Mouse (Mus musculus): ENCODE measurements at regions not wholly inside any gene's neighbourhood (a gene's known extent, or its start where the extent isn't known, plus 50 kb on each side); places are given as distances from the start of the nearest gene placed in this dataset.

- DNase-seq (ENCODE audit: inconsistent age in 2 of 2, low spot score in 1 of 2) = no peak
These were observed 158.1 kb downstream of the Icos start for GRCm38 (mm10) chr1:61135597-61136545.

GRCm38 (mm10) chr1:61137210-61137885, 159.6 kb downstream of the Icos start:
- no peak for DNase-seq (ENCODE audit: inconsistent age in 2 of 2, low spot score in 1 of 2)

GRCm38 (mm10) chr1:61137954-61138353, 160.2 kb downstream of the Icos start:
- no peak for DNase-seq (ENCODE audit: inconsistent age in 2 of 2, low spot score in 1 of 2)

DNA sequence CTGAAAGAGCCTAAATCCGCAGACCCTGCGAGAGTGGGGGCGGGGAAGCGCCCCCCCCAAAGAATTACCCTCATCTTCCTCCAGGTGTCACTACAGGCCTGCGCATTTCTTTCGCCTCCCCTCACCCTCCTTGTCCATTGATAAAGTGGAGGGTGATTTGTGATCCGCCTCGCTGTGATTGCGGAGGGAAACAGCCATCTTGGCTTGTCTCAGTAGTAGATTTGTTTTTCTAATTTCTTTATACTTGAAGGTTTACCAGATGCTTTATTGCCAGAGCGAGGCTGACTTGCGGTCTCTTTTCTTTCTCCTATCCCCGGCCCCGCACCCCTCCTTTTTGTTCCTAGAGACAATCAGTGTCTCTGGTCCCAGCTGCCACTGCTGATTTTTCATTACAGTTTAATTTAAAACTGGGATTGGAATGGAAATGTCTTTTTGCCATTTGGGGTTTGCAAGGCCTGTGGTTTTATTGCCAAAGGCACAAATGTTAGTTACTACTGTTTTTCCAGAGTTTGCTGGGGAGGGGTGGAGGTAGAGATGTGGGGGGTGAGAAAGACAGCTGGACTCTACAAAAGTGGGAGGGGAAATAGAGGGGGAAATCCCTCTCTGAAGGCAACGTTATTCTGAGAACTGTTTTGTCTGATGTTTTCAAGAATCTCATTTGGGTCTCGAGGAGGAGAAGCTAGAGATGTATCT, 161.7 kb downstream of the Icos start:
- peak; percentile 27 to 79 for DNase-seq (ENCODE audit: inconsistent age in 2 of 2, low spot score in 1 of 2)

GRCm38 (mm10) chr1:61139984-61140648, 162.4 kb downstream of the Icos start:
- no peak for DNase-seq (ENCODE audit: inconsistent age in 2 of 2, low spot score in 1 of 2)

DNA sequence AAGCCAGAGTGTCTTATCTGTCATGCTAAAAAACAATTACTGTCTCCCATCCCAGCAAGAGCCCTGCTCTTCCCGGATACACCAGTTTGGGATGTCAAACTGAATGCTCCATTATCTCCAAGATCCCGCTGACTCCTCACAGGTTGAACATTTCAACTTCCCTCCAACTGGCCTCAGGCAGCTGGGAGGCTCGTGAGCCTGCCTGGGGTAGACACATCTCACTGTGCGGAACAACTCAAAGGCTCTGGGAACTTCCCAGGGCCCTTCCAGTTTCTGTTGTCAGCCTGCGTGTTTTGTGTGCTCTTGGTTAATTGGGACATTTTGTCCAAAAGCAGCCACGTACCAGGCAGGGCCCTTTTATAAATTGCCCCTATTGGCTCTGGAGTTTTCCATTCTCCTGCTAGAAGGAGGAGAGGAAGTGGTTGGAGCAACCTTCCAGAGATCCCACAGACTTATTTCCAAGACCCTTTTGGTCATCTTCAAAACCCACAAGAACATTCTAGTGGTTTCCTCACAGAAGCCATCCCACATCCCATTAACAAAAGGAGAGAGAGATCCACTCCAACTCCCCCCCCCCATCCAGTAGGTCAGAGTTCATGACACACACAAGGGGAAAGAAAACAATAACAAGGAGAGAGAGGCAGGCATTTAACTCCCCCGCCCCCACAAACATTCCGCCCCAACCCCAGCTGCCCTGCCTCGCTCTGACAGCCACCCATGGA, 163.3 kb downstream of the Icos start:
- peak in 1 of 2 experiments; percentile 24 for DNase-seq (ENCODE audit: inconsistent age in 2 of 2, low spot score in 1 of 2)

DNA sequence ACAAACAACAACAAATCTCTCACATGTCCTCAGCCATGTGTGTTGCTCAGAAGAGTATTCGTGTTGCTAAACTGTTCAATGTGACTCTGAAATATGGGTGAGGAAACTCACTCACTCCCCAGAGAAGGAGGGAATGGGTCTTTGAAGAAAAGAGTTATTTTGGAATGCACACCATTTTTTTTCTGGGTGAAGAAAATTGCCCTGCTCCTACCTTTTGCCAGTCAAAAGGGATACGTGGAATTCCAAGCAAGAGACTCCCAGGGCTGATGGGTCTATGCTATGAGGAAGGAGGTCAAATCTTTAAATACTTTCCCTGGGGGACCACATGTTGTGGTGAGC, 163.8 kb downstream of the Icos start:
- DNase-seq (ENCODE audit: inconsistent age in 2 of 2, low spot score in 1 of 2) = no peak

DNA sequence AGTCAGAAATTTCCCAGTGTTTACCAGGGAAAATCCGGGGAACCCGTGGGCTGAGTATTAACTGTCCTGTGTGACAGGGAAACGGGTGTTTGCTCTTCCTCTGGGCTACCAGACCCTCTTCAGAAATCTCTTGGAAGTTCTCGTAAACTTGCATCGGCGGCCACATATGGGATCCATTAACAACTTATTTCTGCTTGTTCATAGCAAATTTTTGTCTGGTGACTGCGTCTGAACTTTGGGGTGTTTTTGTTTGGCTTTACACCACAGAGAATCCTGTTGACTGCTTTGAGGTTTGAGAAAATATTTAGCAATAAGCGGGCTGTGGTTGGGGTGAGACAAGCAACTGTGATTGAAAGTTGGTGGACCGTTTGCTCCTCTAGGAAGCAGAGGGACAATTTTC, 164.2 kb downstream of the Icos start:
- DNase-seq (ENCODE audit: inconsistent age in 2 of 2, low spot score in 1 of 2) = no peak

GRCm38 (mm10) chr1:61143030-61143753, 165.5 kb downstream of the Icos start:
- DNase-seq (ENCODE audit: inconsistent age in 2 of 2, low spot score in 1 of 2) = peak in 1 of 2 experiments; percentile 22

- DNase-seq (ENCODE audit: inconsistent age in 2 of 2, low spot score in 1 of 2) = no peak
These were observed 166.0 kb downstream of the Icos start for GRCm38 (mm10) chr1:61143754-61144066.

DNA sequence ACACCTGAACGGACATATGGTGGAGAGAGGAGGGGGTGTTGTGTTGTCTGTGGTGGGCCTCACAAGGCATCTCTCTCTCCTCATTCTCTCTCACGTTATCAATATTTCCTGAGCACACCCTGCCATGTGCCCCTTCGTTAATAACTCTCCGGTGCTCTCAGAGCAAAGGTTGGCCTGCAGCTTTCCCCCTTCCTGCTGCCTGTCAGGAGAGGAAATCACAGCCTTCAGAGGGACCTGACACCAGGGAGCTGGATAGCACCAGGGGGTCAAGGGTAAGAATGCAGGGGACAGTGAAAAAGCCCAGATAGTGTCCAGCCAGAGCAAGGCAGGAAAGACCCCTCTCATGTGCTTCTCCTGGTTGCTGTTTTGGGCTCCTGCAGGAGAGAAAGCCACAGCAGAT, 167.3 kb downstream of the Icos start:
- no peak for DNase-seq (ENCODE audit: inconsistent age in 2 of 2, low spot score in 1 of 2)

DNA sequence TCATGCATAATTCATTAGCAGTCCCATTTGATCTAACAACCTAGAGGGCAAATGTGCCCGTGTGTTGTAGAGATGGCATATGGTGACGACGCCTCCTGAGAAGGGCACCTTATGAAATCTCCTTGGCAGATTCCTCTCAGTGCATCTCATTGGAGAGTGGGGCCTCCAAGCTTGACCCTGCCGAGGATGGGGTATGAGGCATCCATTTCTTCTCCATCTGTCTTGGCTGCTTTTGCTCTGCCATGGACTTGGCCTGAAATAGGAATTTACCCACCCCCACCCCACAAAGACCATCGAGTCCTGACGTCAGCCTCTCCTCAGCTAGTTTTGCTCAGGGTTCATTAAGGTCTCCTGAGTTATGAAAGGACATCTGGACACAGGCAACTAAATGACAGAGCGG, 167.8 kb downstream of the Icos start:
- DNase-seq (ENCODE audit: inconsistent age in 2 of 2, low spot score in 1 of 2) = no peak

- DNase-seq (ENCODE audit: inconsistent age in 2 of 2, low spot score in 1 of 2) = no peak
These were observed 168.5 kb downstream of the Icos start for GRCm38 (mm10) chr1:61146222-61146723.

DNA sequence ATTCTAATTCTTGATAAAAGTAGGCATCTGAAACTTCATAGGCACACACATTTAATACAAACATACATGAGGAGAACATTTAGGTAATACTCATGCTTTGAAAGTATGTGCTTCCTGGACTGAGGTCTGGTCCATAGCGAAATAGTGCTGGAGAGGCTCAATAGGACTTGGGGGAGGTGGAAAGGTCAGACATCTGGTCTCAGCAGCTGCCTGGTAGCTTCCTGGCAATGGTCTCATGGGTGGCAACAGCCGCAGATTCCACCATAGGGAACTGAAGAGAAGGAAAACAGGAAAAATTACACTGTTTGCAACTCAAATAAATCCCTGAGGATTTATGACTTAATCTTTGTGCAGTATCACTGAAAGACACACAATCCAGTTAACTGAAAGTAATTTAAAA, 174.0 kb downstream of the Icos start:
- no peak for DNase-seq (ENCODE audit: inconsistent age in 2 of 2, low spot score in 1 of 2)

DNA sequence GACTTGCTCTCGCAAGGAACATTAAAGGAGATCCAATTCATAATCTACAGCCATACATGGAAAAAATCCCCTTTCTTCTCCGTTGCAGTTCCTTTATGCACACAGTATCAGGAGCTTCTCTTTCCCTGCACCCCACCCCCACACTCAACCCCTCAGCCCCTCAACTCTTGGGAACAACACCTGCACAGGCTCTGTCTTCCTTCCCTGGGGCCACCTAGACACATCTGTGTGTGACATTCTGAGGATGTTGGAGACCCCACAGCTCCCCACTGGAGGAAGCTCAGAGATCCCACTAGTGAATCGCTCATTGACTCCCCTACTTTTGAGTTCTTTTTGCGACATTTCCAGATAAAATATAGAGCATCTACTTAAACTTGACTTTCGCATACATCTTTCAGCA, 174.4 kb downstream of the Icos start:
- no peak for DNase-seq (ENCODE audit: inconsistent age in 2 of 2, low spot score in 1 of 2)

DNA sequence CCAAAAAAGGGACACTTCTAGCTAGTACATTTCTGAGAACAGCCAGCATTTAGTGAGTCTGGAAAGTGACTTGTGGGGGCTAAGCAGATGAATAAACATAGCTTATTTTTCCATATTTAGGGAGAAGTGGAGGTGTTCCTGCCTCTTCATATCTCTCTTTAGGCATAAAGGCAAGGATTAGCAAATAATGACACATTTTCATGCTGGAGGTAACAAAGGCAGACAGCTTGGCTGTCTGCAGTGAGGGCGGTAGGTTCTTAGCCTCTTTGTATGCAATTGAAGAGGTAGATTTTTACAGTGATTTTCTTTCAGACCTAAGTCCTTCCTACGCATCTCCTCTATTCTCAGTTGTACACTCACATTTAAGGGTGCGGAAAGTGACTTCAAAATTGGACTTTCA, 176.5 kb downstream of the Icos start:
- no peak for DNase-seq (ENCODE audit: inconsistent age in 2 of 2, low spot score in 1 of 2)

- peak in 1 of 2 experiments; percentile 82 for DNase-seq (ENCODE audit: inconsistent age in 2 of 2, low spot score in 1 of 2)
These were observed 179.5 kb downstream of the Icos start for GRCm38 (mm10) chr1:61157271-61157670.

DNA sequence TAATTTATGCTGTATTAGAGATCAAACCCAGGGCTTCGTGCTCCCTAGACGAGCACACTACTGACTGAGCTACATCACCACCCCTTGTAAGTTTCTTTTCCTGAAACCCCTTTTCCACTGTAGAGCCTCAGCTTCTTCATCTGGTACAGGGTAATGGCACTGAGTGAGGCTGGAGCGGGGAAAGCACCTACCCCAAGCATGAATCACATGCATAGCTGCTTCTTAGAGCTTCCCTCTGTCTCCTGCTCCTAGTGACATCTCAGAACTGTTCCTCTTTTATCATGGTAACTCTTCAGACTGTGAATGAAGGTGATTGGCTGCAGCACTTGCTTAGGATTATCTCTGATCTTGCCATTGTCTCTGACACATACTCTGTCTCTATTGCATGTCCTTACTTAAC, 182.8 kb downstream of the Icos start:
- DNase-seq (ENCODE audit: inconsistent age in 2 of 2, low spot score in 1 of 2) = no peak

DNA sequence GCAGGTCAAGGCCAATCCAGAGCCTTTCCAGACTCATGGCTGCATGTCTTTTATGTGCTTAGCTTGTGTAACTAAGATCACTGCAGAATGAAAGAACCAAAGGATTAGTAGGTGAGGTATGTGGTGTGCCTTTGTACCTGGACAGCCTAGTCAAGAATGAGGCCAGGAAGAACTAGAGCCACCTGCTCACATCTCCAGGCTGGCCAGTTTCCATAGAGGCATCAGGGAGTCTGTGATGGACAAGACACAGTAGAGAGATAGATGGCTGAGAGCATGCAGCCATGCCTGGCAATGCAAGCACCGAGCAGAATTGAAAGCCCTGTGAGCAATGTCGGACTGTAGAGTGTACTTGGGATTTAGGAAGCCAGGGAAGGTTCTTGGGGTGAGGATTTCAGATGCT, 186.5 kb downstream of the Icos start:
- no peak for DNase-seq (ENCODE audit: inconsistent age in 2 of 2, low spot score in 1 of 2)

DNA sequence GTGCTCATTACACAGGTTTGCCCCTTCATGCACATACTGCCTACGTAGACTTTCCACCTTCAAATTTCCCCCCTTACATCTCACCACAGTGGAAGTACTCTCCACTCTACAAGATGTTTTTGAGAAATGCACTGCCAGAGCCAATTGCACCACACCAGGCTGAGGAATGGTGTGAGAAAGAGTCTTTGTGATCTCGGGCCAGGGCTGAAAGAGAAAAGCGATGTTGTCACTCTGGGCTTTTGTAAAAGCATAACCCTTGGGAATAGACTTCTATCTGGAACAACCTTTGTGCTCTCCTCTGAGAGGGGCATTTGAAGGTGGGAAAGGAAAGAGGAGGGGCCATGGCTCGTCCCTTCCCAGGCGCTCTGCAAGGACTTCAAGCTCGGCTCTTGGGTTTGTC, 194.2 kb downstream of the Icos start:
- DNase-seq (ENCODE audit: inconsistent age in 2 of 2, low spot score in 1 of 2) = no peak

All from adrenal gland, adult (tissue).